Mouse (Mus musculus): Measurements from ENCODE around the gene Mfn1.

- TF ChIP-seq POLR2A (IDR thresholded peaks at IDR 0.05; ENCODE audit: extremely low read depth, insufficient read depth, low read length) (no peak), CTCF (IDR thresholded peaks at IDR 0.05; ENCODE audit: low read depth, low read length) (no peak)
Observed at GRCm38 (mm10) chr3:32621658-32622057, 92.4 kb downstream of the Mfn1 start.

Measured in liver, adult 2 months (tissue).